8 mouse cellular contexts compared by ENCODE assay signal in genomic region chr3:127790234-127791055, GRCm38 (mm10). TPM values are rescaled to one million over a fixed set of nuclear protein-coding genes. Genes with fewer than 3 reads are reported as not detected.
DNase-seq lines count a peak whose midpoint lies in the region; ATAC-seq and TF ChIP-seq lines count a peak whose summit lies in the region.

No protein-coding gene starts in this region.

- peak; percentile 13; the same call in 1 of the 2 replicates for ATAC-seq in erythroid progenitor cell, adult 5-6 weeks (replicated peaks; ENCODE audit: low FRiP score, poor library complexity, severe bottlenecking)
- peak; percentile 71 for ATAC-seq in hindbrain, embryonic 11.5 days (ENCODE audit: low FRiP score)
- peak; percentile 63 for ATAC-seq in limb, embryonic 12.5 days (ENCODE audit: insufficient number of reproducible peaks, insufficient read depth, low FRiP score, low TSS enrichment, low read depth)
- peak; percentile 62 for ATAC-seq in midbrain, embryonic 12.5 days (ENCODE audit: low FRiP score, low read depth)
- ATAC-seq in stomach, embryonic 15.5 days (ENCODE audit: insufficient read depth, low FRiP score, low read depth): peak; percentile 44; the same call in 1 of the 2 replicates

- H3K36me3 ChIP-seq in hindbrain, embryonic 11.5 days (ENCODE audit: control insufficient read depth, insufficient read depth, low read length): no peaks in the 10 kb centered on the region
- H3K36me3 ChIP-seq in limb, embryonic 12.5 days: no peaks in the 10 kb centered on the region
- no peaks in the 10 kb centered on the region for H3K36me3 ChIP-seq in midbrain, embryonic 12.5 days
- no peaks in the 10 kb centered on the region for H3K36me3 ChIP-seq in stomach, embryonic 15.5 days

- WGBS in hindbrain, embryonic 11.5 days: under 1% methylated on average over 34 of the region's 36 CpGs
- under 1% methylated on average over 36 of the region's 36 CpGs for WGBS in limb, embryonic 12.5 days
- 0% methylated on average over 34 of the region's 36 CpGs for WGBS in midbrain, embryonic 12.5 days
- under 1% methylated on average over 34 of the region's 36 CpGs for WGBS in stomach, embryonic 15.5 days

- peaks cover 27% of the 10 kb centered on the region for H3K4me1 ChIP-seq in bone marrow macrophage, adult 2 months (ENCODE audit: control insufficient read depth, insufficient read depth, low read length)
- peaks cover 6% of the 10 kb centered on the region; the same call in 1 of the 2 replicates for H3K4me1 ChIP-seq in hindbrain, embryonic 11.5 days (replicated peaks; ENCODE audit: control insufficient read depth, insufficient read depth, low read length)
- H3K4me1 ChIP-seq in limb, embryonic 12.5 days (replicated peaks): peaks cover 13% of the 10 kb centered on the region; the same call in 1 of the 2 replicates
- peaks cover 16% of the 10 kb centered on the region for H3K4me1 ChIP-seq in midbrain, embryonic 12.5 days
- H3K4me1 ChIP-seq in stomach, embryonic 15.5 days: peaks cover 7% of the 10 kb centered on the region; the same call in 1 of the 2 replicates

- H3K27ac ChIP-seq in bone marrow macrophage, adult 2 months (ENCODE audit: insufficient read depth, low read depth, low read length): peak overlapping the region; percentile 95
- no peak overlapping the region for H3K27ac ChIP-seq in hindbrain, embryonic 11.5 days (ENCODE audit: low read depth, low read length)
- H3K27ac ChIP-seq in limb, embryonic 12.5 days: no peak overlapping the region
- H3K27ac ChIP-seq in midbrain, embryonic 12.5 days (replicated peaks): no peak overlapping the region
- peak overlapping the region; percentile 23; the same call in 1 of the 2 replicates for H3K27ac ChIP-seq in stomach, embryonic 15.5 days

- H3K4me2 ChIP-seq in hindbrain, embryonic 11.5 days (replicated peaks; ENCODE audit: low read depth, low read length): peak overlapping the region; percentile 98
- peak overlapping the region; percentile 99 for H3K4me2 ChIP-seq in limb, embryonic 12.5 days
- H3K4me2 ChIP-seq in midbrain, embryonic 12.5 days (replicated peaks): peak overlapping the region; percentile 78
- H3K4me2 ChIP-seq in stomach, embryonic 15.5 days: peak overlapping the region; percentile 96

- H3K27me3 ChIP-seq in hindbrain, embryonic 11.5 days (ENCODE audit: control insufficient read depth, insufficient read depth, low read length): peaks cover 19% of the 10 kb centered on the region
- H3K27me3 ChIP-seq in limb, embryonic 12.5 days: peaks cover 34% of the 10 kb centered on the region
- H3K27me3 ChIP-seq in midbrain, embryonic 12.5 days: peaks cover 65% of the 10 kb centered on the region
- H3K27me3 ChIP-seq in stomach, embryonic 15.5 days (replicated peaks): peaks cover 12% of the 10 kb centered on the region

- TF ChIP-seq POLR2A in bone marrow macrophage, adult 2 months (IDR thresholded peaks at IDR 0.05; ENCODE audit: borderline replicate concordance, low read depth, low read length): no peak

- H3K9me3 ChIP-seq in hindbrain, embryonic 11.5 days (ENCODE audit: control insufficient read depth, low read length): no peaks in the 10 kb centered on the region
- no peaks in the 10 kb centered on the region for H3K9me3 ChIP-seq in limb, embryonic 12.5 days
- H3K9me3 ChIP-seq in midbrain, embryonic 12.5 days: no peaks in the 10 kb centered on the region
- no peaks in the 10 kb centered on the region for H3K9me3 ChIP-seq in stomach, embryonic 15.5 days

- H3K4me3 ChIP-seq in bone marrow macrophage, adult 2 months (ENCODE audit: insufficient read depth, low read length): peak overlapping the region; percentile 93
- peak overlapping the region; percentile 51 for H3K4me3 ChIP-seq in hindbrain, embryonic 11.5 days (ENCODE audit: low read depth, low read length)
- H3K4me3 ChIP-seq in limb, embryonic 12.5 days (replicated peaks): peak overlapping the region; percentile 52
- H3K4me3 ChIP-seq in midbrain, embryonic 12.5 days: peak overlapping the region; percentile 60
- H3K4me3 ChIP-seq in stomach, embryonic 15.5 days (replicated peaks): peak overlapping the region; percentile 61

- 0 out of 2 replicates have a peak, but pooled peaks have one; percentile 14 for TF ChIP-seq CTCF in bone marrow macrophage, adult 2 months (IDR thresholded peaks at IDR 0.05; ENCODE audit: low read depth, low read length)

- DNase-seq in layer of hippocampus, adult 11-12 months (ENCODE audit: low spot score): peak; percentile 36
- no peak for DNase-seq in layer of hippocampus, adult 9-10 months (ENCODE audit: low spot score)
- DNase-seq in hindbrain, embryonic 11.5 days (ENCODE audit: low spot score): peak; percentile 64

- peak overlapping the region; percentile 53 for H3K9ac ChIP-seq in hindbrain, embryonic 11.5 days (ENCODE audit: low read depth, low read length)
- peak overlapping the region; percentile 63 for H3K9ac ChIP-seq in limb, embryonic 12.5 days (replicated peaks)
- H3K9ac ChIP-seq in midbrain, embryonic 12.5 days (replicated peaks): peak overlapping the region; percentile 59
- peak overlapping the region; percentile 37; the same call in 1 of the 2 replicates for H3K9ac ChIP-seq in stomach, embryonic 15.5 days

RNA-seq across cellular contexts. Expression of gene Tifa, which starts 0.8 kb away (rescaled TPM):
- 97.9 and 112 TPM in 2 replicates for polyA plus RNA-seq in bone marrow macrophage, adult 2 months (2012; ENCODE audit: insufficient read depth, insufficient read length, missing spikeins)
- 80.1 and 82.9 TPM in 2 replicates for total RNA-seq in erythroid progenitor cell, adult 5-6 weeks (2015; ENCODE audit: low replicate concordance)
- 73.2 and 82.3 TPM in 2 replicates for total RNA-seq in erythroid progenitor cell, adult 5-6 weeks (2017; ENCODE audit: low replicate concordance)
- 4.5 and 4.7 TPM in 2 replicates for polyA plus RNA-seq in hindbrain, embryonic 11.5 days (2014; fragmentation: Nextera tagmentation; extraction: Ambion mirVana)
- 1.6 and 2.1 TPM in 2 replicates for polyA plus RNA-seq in limb, embryonic 12.5 days (2016; fragmentation: Nextera tagmentation; extraction: Ambion mirVana)
- 3.4 and 5.5 TPM in 2 replicates for polyA plus RNA-seq in midbrain, embryonic 12.5 days (2016; fragmentation: Nextera tagmentation; extraction: Ambion mirVana)
- 7.5 and 8.1 TPM in 2 replicates for polyA plus RNA-seq in stomach, embryonic 15.5 days (2015; fragmentation: Nextera tagmentation; extraction: Ambion mirVana)

RNA-seq across cellular contexts. Expression of gene Alpk1, which starts 10.1 kb away (rescaled TPM):
- polyA plus RNA-seq in bone marrow macrophage, adult 2 months (2012; ENCODE audit: insufficient read depth, insufficient read length, missing spikeins): 29.9 and 35.4 TPM in 2 replicates
- total RNA-seq in erythroid progenitor cell, adult 5-6 weeks (2015; ENCODE audit: low replicate concordance): 2.5 and 10.5 TPM in 2 replicates
- total RNA-seq in erythroid progenitor cell, adult 5-6 weeks (2017; ENCODE audit: low replicate concordance): 1.2 and 2.1 TPM in 2 replicates
- 1.2 and 1.3 TPM in 2 replicates for polyA plus RNA-seq in hindbrain, embryonic 11.5 days (2014; fragmentation: Nextera tagmentation; extraction: Ambion mirVana)
- 0.46 and 0.74 TPM in 2 replicates for polyA plus RNA-seq in limb, embryonic 12.5 days (2016; fragmentation: Nextera tagmentation; extraction: Ambion mirVana)
- 1.0 and 1.4 TPM in 2 replicates for polyA plus RNA-seq in midbrain, embryonic 12.5 days (2016; fragmentation: Nextera tagmentation; extraction: Ambion mirVana)
- 3.2 and 3.6 TPM in 2 replicates for polyA plus RNA-seq in stomach, embryonic 15.5 days (2015; fragmentation: Nextera tagmentation; extraction: Ambion mirVana)

RNA-seq across cellular contexts. Expression of gene Ap1ar, which starts 46.9 kb away (rescaled TPM):
- polyA plus RNA-seq in bone marrow macrophage, adult 2 months (2012; ENCODE audit: insufficient read depth, insufficient read length, missing spikeins): 28.0 and 28.4 TPM in 2 replicates
- 48.6 and 63.1 TPM in 2 replicates for total RNA-seq in erythroid progenitor cell, adult 5-6 weeks (2015; ENCODE audit: low replicate concordance)
- total RNA-seq in erythroid progenitor cell, adult 5-6 weeks (2017; ENCODE audit: low replicate concordance): 33.2 and 45.6 TPM in 2 replicates
- polyA plus RNA-seq in hindbrain, embryonic 11.5 days (2014; fragmentation: Nextera tagmentation; extraction: Ambion mirVana): 71.9 and 77.9 TPM in 2 replicates
- 64.8 and 69.4 TPM in 2 replicates for polyA plus RNA-seq in limb, embryonic 12.5 days (2016; fragmentation: Nextera tagmentation; extraction: Ambion mirVana)
- polyA plus RNA-seq in midbrain, embryonic 12.5 days (2016; fragmentation: Nextera tagmentation; extraction: Ambion mirVana): 71.0 and 79.9 TPM in 2 replicates
- 66.9 and 70.0 TPM in 2 replicates for polyA plus RNA-seq in stomach, embryonic 15.5 days (2015; fragmentation: Nextera tagmentation; extraction: Ambion mirVana)

Comparison
In these comparisons a context has a peak if more than half of its experiments do, and no peak if none do; other contexts are left out.
1. H3K27ac ChIP-seq: peak in bone marrow macrophage, adult 2 months (single experiment) and stomach, embryonic 15.5 days (single experiment); none in hindbrain, embryonic 11.5 days (single experiment), limb, embryonic 12.5 days (single experiment) and midbrain, embryonic 12.5 days (single experiment).
2. ATAC-seq: peak in every context shown above with its lines; median percentile 71 in hindbrain, embryonic 11.5 days; 63 in limb, embryonic 12.5 days; 62 in midbrain, embryonic 12.5 days; 44 in stomach, embryonic 15.5 days; 13 in erythroid progenitor cell, adult 5-6 weeks.
3. RNA of gene Tifa, which starts 0.8 kb away (polyA plus RNA-seq): 97.9 to 112 TPM in bone marrow macrophage, adult 2 months; 7.5 to 8.1 TPM in stomach, embryonic 15.5 days, 4.5 to 4.7 TPM in hindbrain, embryonic 11.5 days, 3.4 to 5.5 TPM in midbrain, embryonic 12.5 days and 1.6 to 2.1 TPM in limb, embryonic 12.5 days; every median in the first group is over 10 times any median in the second.
4. Peak in every context shown above with its lines, with median percentiles within 50 percentile points of each other: H3K4me3 ChIP-seq, H3K4me2 ChIP-seq and H3K9ac ChIP-seq.